Mouse (Mus musculus) ES-Bruce4 (cell line): Measurements from ENCODE around the gene Rbm33.

Experiments used
- CTCF ChIP-seq: IDR thresholded peaks from one replicate; pipeline ENCODE4 v1.8.1; 2011; ENCODE audit warnings: low read depth, low read length
- EP300 ChIP-seq: IDR thresholded peaks from 2 replicates; pipeline ENCODE4 v1.6.1; 2011; ENCODE audit warnings: low read depth, low read length; ENCODE audit not compliant: insufficient read depth

DNA sequence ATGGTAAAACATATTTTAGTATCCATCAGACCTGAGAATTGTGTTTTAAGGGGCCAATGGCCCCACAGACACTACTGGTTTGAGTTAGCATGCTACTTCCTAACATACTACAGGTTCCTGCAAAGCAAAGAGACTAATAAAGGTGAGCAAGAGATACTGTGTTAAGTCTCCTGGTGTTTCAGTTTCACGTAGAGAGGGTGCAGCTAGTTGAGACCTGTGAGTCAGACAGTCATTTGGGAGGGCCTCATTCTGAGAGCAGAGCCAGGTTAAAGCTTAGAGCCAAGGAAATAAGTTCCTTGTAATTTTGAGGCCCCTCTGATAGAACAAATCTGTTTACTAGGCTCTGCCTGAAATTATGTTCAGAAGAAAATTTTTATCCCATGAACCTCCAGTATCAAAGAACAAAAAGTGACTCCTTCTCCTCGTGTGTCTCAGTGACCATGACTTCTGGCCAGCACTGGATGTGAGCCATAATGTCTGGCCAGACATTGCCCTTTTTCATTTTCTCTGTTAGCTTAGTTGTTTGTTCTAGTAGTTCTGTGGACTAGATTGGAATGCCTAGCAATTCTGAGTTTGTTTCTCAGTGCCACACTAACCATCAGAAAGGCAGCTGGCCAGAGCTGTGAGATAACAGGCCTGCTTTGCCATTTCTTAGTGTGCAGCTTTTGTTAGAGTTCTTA is 95.2 kb downstream of the Rbm33 start:
- TF ChIP-seq EP300 (no peak), CTCF (no peak)
